Mouse (Mus musculus): ENCODE data around the gene Scn5a.
A peak's percentile ranks its signal among the peaks of the same experiment; 100 is the strongest.

Gene Scn5a

GRCm38 (mm10) chr9:119498247-119498607 is 80.6 kb downstream of the Scn5a start:
- TF ChIP-seq GATA4 (IDR thresholded peaks at IDR 0.05; ENCODE audit: insufficient replicate concordance, low read length): no peak

GRCm38 (mm10) chr9:119497546-119498246 is 81.1 kb downstream of the Scn5a start:
- TF ChIP-seq GATA4 (IDR thresholded peaks at IDR 0.05; ENCODE audit: insufficient replicate concordance, low read length): no peak

GRCm38 (mm10) chr9:119496960-119497359 is 81.9 kb downstream of the Scn5a start:
- TF ChIP-seq GATA4 (IDR thresholded peaks at IDR 0.05; ENCODE audit: insufficient replicate concordance, low read length): no peak

DNA sequence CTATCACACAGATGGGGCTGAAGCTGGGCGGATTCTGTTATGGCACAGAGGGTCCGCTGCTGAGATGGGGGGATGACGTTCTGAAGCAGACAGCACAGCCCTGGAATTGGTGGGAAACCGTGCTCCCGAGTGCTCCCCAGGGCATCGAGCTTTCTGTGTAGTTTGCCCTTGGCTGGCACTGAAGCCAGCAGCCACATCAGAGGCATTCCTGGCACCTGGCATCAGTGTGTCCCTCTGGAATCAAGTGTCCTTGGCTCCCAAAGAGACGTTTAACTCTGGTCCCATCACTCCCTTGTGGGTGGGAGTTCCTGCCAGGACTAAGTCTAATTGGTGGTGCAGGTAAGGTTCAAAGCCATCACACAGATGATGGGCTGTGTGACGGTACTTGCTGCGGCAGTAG is 82.5 kb downstream of the Scn5a start:
- no peak for TF ChIP-seq GATA4 (IDR thresholded peaks at IDR 0.05; ENCODE audit: insufficient replicate concordance, low read length)

GRCm38 (mm10) chr9:119484868-119485267 is 93.9 kb downstream of the Scn5a start:
- no peak for TF ChIP-seq GATA4 (IDR thresholded peaks at IDR 0.05; ENCODE audit: insufficient replicate concordance, low read length)

GRCm38 (mm10) chr9:119484420-119484819 is 94.4 kb downstream of the Scn5a start:
- TF ChIP-seq GATA4 (IDR thresholded peaks at IDR 0.05; ENCODE audit: insufficient replicate concordance, low read length): no peak

DNA sequence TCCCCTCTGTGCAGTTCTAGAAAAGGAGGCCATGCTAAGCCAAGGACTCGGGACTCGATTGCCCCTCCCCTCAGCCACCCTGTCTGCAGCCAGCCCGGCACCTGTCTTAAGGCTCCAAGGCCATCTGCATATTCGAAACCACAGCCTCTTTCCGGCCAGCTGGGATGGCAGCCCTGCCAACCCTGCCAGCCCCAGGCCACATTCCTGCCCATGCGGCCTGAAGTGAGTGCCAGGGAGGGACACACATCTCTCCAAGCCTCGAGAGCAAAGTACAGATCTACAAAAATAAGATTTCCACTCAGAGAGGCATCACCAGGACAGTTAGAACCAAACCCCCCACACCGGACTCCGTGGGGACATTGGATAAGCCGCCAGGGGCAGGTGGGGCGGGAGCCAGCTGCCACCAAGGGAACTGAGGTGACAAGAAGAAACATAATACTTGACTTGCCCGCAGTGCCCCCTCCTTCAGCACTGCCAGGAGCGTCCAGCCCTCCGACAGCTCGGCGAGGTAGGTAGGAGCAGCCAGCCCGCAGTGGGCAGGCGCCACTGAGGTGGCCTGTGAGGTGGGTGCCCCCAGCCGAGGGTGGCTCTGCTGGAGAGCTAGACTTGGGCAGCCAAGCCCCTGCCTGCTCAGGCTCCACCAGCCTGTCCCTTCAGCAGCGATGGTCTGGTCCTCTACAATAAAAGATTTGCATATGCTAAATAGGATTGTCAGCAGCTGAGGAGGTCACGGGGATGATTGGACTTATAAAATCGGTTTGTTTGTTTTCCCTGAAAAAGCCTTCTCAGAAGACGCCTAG is 95.1 kb downstream of the Scn5a start:
- no peak for TF ChIP-seq GATA4 (IDR thresholded peaks at IDR 0.05; ENCODE audit: insufficient replicate concordance, low read length)

- TF ChIP-seq GATA4 (IDR thresholded peaks at IDR 0.05; ENCODE audit: insufficient replicate concordance, low read length): no peak
Measured at GRCm38 (mm10) chr9:119481612-119482011, 97.2 kb downstream of the Scn5a start.

DNA sequence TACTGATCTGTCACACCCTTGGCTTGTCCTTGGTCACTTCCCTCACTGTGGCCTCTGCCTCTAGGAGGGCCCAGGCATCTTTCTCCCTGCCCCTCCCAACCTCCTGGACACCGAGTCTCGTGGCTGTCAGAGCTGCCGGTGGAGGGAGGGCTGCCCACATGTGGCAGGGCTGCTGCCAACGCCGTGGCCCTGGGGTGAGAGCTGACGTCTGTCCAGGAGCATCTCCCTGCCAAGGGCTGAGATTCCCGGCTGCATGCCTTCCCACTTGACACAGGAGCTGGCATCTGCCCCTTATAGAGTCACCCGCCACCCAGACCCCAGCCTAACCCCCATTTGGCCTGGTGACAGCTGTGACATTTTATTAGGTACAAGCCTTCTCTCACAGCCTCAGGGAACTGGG is 99.5 kb downstream of the Scn5a start:
- no peak for TF ChIP-seq GATA4 (IDR thresholded peaks at IDR 0.05; ENCODE audit: insufficient replicate concordance, low read length)

- no peak for TF ChIP-seq GATA4 (IDR thresholded peaks at IDR 0.05; ENCODE audit: insufficient replicate concordance, low read length)
Measured at GRCm38 (mm10) chr9:119478345-119478744, 100.5 kb downstream of the Scn5a start.

DNA sequence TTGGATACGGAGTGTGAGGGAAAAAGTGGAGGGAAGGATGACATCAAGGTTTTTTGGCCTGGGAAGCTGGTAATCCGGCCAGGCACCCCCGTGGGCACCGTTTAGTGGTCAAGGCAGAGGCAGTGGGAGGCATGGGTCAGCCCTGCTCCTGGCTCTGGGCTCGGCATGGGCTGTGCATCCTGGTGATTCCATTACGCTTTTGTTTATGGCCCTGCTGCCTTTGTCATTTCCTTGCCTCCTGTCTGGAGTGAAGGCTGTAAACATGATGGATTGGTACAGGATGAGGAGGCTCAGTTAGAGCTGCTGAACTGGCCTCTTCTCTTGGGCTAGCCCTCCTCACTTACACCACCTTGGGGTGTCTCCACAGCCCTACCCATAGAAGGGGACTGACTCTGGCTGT is 101.1 kb downstream of the Scn5a start:
- peak; percentile 9; the same call in 1 of the 2 replicates for TF ChIP-seq GATA4 (IDR thresholded peaks at IDR 0.05; ENCODE audit: insufficient replicate concordance, low read length)

DNA sequence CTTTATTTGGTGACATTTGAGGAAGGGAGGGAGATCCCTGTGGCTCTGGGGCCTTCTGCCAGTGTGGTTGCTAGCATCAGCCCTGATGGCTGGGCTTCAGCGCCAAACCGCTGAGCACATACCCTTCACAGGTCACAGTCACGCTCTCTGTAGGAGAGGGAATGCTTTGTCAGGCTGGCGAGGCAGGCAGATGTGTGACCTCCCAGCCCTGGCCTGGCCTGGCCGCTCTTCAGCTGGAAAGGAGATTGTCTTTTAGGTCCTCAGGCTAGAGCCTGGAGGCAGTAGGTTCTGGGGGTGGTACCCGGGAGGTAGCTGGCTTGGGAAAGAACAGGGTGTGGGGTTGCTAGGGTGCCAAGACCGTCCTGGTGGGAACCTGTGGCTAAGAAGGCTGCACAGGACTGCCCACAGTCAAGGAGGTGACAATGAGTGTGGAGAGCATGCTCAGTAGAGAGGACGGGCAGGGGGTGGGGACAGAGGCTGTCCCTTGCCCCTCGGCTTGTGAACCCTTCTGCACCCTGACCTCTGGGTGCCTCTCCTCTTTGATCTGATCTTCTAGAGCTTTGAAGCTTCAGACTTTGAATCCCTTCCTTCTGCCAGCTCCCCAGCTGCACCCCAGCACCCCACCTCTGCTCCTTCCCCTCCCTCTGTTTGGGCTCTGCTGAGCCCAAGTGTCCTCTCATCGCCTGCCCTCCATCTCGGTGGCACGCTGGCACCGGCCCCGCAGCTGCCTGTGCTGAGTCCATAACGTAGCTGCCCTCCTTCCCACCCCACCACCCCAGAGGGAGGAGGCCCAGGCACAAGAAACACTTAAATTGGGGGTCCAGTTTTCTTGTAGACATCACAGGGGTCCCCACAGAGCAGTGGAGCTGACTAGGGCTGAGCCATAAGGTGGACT is 103.9 kb downstream of the Scn5a start:
- no peak for TF ChIP-seq GATA4 (IDR thresholded peaks at IDR 0.05; ENCODE audit: insufficient replicate concordance, low read length)

- no peak for TF ChIP-seq GATA4 (IDR thresholded peaks at IDR 0.05; ENCODE audit: insufficient replicate concordance, low read length)
Measured at GRCm38 (mm10) chr9:119473608-119474164, 105.1 kb downstream of the Scn5a start.

DNA sequence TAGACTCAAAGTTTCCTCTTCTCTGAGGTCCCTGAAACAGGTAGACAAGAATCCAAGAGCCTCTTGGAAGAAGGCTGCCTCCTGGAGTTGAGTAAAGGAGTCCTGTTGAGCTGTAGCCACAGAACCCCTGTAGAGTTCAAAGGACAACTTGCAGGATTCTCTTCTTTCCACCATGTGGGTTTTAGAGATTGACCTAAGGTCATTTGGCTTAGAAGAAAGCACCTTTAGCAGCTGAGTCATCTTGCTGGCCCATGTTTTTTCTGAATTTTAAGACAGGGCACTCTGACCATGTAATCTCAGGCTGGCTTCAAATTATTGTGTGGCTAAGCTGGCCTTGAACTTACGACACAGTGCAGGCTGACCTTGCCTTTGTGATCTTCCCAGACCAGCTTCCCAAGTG is 105.8 kb downstream of the Scn5a start:
- no peak for TF ChIP-seq GATA4 (IDR thresholded peaks at IDR 0.05; ENCODE audit: insufficient replicate concordance, low read length)

DNA sequence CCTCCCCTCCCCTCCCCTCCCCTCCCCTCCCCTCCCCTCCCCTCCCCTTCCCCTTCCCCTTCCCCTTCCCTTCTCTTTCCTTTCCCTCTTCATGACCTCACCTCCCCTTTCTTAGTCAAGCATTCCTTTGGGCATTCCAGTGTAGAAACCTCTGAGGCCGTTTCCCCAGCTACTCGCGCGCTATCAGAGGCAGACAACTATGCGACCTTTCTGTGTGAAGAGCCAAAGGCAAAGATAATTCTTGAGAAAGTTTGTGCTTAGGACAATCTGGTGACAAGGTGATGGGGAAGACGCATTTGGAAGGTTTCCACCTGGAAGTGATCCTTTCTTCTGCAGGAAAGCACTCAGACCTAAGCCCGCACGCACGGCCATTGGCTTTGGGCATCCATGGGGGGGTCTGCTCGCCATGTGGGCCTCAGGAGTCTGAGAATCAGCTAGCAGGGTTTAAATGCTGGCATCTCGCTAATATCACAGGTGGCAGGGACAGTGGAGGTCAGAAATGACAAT is 106.4 kb downstream of the Scn5a start:
- no peak for TF ChIP-seq GATA4 (IDR thresholded peaks at IDR 0.05; ENCODE audit: insufficient replicate concordance, low read length)

Measured in liver, adult (tissue).